Mouse (Mus musculus) limb, embryonic 14.5 days (tissue): ENCODE data around the gene Dhx29. TPM values are rescaled to one million over a fixed set of nuclear protein-coding genes. Genes with fewer than 3 reads are reported as not detected.
A peak's percentile ranks its signal among the peaks of the same experiment; 100 is the strongest.

Source experiments
- ATAC-seq: fragments of 200-750 bp; cut with Nextera tagmentation; 2 replicates; pipeline ENCODE4 v1.8.0; 2017; ENCODE audit warnings: low read depth, moderate number of reproducible peaks, moderate TSS enrichment; ENCODE audit not compliant: low FRiP score
- DNase-seq: peaks from one replicate; pipeline ENCODE4 v3.0.0-alpha.2; 2015; ENCODE audit warnings: low spot score
- H3K27ac ChIP-seq: fragments of 300-500 bp; sonication (generic); replicated peaks from 2 replicates; pipeline ENCODE4 v1.5.1; 2014; ENCODE audit warnings: low read depth, mild to moderate bottlenecking, low read length, moderate library complexity, mixed read lengths
- H3K27me3 ChIP-seq: fragments of 300-500 bp; sonication (generic); 2 replicates; pipeline ENCODE4 v1.6.1; 2014; ENCODE audit warnings: low read length, mixed read lengths; ENCODE audit not compliant: control insufficient read depth, insufficient read depth
- H3K36me3 ChIP-seq: fragments of 300-500 bp; sonication (generic); 2 replicates; pipeline ENCODE4 v1.6.1; 2014; ENCODE audit warnings: mild to moderate bottlenecking, low read length, moderate library complexity, mixed read lengths; ENCODE audit not compliant: control insufficient read depth, insufficient read depth
- H3K4me1 ChIP-seq: fragments of 300-500 bp; sonication (generic); 2 replicates; pipeline ENCODE4 v1.6.1; 2014; ENCODE audit warnings: antibody characterized with exemption, low read length, mixed read lengths; ENCODE audit not compliant: control insufficient read depth, insufficient read depth
- H3K4me2 ChIP-seq: fragments of 300-500 bp; sonication (generic); replicated peaks from 2 replicates; pipeline ENCODE4 v1.6.1; 2014; ENCODE audit warnings: low read depth, mild to moderate bottlenecking, low read length, moderate library complexity; ENCODE audit not compliant: severe bottlenecking
- H3K4me3 ChIP-seq: fragments of 300-500 bp; sonication (generic); replicated peaks from 2 replicates; pipeline ENCODE4 v1.5.1; 2014; ENCODE audit warnings: low read length
- H3K9ac ChIP-seq: fragments of 300-500 bp; sonication (generic); 2 replicates; pipeline ENCODE4 v1.6.1; 2014; ENCODE audit warnings: mild to moderate bottlenecking, low read depth, low read length, moderate library complexity; ENCODE audit not compliant: severe bottlenecking
- H3K9me3 ChIP-seq: fragments of 300-500 bp; sonication (generic); 2 replicates; pipeline ENCODE4 v1.6.1; 2016; ENCODE audit warnings: low read length; ENCODE audit not compliant: control insufficient read depth
- POLR2A ChIP-seq: fragments of 200-500 bp; IDR thresholded peaks from 2 replicates; pipeline ENCODE4 v1.8.0; 2012; ENCODE audit warnings: inconsistent platforms, mild to moderate bottlenecking, moderate library complexity, borderline replicate concordance; ENCODE audit not compliant: insufficient read depth, insufficient read length; ENCODE audit errors: extremely low read depth
- WGBS: fragments of 180-500 bp; shearing (Covaris S2); extraction: QIAGEN DNeasy Blood & Tissue Kit; methylation state at CpG from one replicate; pipeline ENCODE4 v1.1.7; 2014; 5-methylcytosine and 5-hydroxymethylcytosine counted together
- polyA plus RNA-seq, 2 experiments: library from polyadenylated mRNA; depleted of rRNA in 1 of 2; stranded (reverse) in 1 of 2; unstranded in 1 of 2; fragments of >200 nt; fragmentation: Nextera tagmentation in 1 of 2; extraction: Ambion mirVana in 1 of 2; gene quantifications; 2 replicates each; pipeline versions ENCODE4 v1.2.1 to v1.2.3; 2012 to 2014

Gene Dhx29
- polyA plus RNA-seq, 2 experiments, result 13.2 to 20.5 TPM

GRCm38 (mm10) chr13:112919141-112919865 is 8.0 kb upstream of the Dhx29 start:
- ATAC-seq (no peak), DNase-seq (no peak)
- Histone ChIP-seq H3K27me3 (no peaks in the 10 kb centered on the region), H3K4me1 (no peaks in the 10 kb centered on the region), H3K4me2 (no peak overlapping the region), H3K9me3 (no peaks in the 10 kb centered on the region), H3K36me3 (peaks cover 45% of the 10 kb centered on the region), H3K4me3 (no peak overlapping the region), H3K27ac (no peak overlapping the region), H3K9ac (no peak overlapping the region)
- 86% methylated on average over 4 of the region's 4 CpGs for WGBS
- no peak for TF ChIP-seq POLR2A

DNA sequence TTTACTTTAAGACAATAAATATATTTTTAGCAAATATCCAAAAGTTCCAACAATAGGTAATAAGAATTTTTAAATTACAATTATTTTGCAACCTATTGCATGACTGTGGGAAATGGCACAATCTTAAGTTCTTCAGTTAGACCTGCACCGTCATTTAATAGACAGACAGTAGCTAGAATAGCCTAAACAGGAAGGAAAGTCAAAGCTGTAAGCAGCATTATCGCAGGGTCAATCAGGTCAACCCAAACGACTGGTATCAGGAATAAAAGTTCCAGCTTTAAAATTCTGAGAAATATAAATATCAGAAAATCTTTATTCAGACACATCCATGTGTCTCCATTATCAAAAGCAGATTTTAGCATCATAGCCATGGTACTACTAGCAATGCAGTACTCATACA is 6.3 kb upstream of the Dhx29 start:
- WGBS, result 88% methylated on average over 3 of the region's 3 CpGs
- Histone ChIP-seq H3K27ac (no peak overlapping the region), H3K4me3 (no peak overlapping the region), H3K9ac (no peak overlapping the region), H3K36me3 (peaks cover 40% of the 10 kb centered on the region), H3K27me3 (no peaks in the 10 kb centered on the region), H3K4me1 (peaks cover 3% of the 10 kb centered on the region), H3K9me3 (no peaks in the 10 kb centered on the region), H3K4me2 (no peak overlapping the region)
- ATAC-seq (no peak), DNase-seq (no peak)
- TF ChIP-seq POLR2A, result no peak

DNA sequence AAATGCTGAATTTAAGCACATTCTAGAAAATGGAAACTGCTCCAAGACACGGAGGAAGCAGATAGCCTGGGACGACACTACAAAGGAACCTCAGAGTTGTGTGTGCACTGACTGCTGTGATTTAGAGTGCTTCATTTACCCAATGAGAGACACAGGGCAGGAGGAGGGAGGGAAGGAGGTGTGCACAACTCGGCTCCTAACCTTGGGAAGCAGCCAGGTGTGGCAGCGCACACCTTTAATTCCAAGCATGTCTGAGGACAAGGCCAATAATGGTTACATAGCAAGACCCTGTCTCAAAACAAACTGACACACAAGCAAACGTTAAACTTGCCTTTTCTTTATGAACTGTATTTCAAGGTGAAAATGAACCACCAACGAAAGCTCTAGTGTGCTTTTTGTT is 2.0 kb upstream of the Dhx29 start:
- H3K4me1 ChIP-seq, result peaks cover 14% of the 10 kb centered on the region
- no peaks in the 10 kb centered on the region for H3K27me3 ChIP-seq
- no peak for DNase-seq
- H3K4me3 ChIP-seq, result no peak overlapping the region
- H3K27ac ChIP-seq, result no peak overlapping the region
- no peak overlapping the region for H3K9ac ChIP-seq
- no peak for ATAC-seq
- no peak overlapping the region for H3K4me2 ChIP-seq
- H3K9me3 ChIP-seq, result no peaks in the 10 kb centered on the region
- peaks cover 5% of the 10 kb centered on the region for H3K36me3 ChIP-seq
- no peak for TF ChIP-seq POLR2A
- WGBS, result 78% methylated on average over 6 of the region's 6 CpGs

- H3K27me3 ChIP-seq, result no peaks in the 10 kb centered on the region
- 63% methylated on average over 4 of the region's 4 CpGs for whole genome bisulfite sequencing
- H3K4me1 ChIP-seq, result peaks cover 14% of the 10 kb centered on the region
- peak overlapping the region; percentile 80 for H3K4me3 ChIP-seq
- peak overlapping the region; percentile 78 for H3K9ac ChIP-seq
- no peak for DNase-seq
- no peaks in the 10 kb centered on the region for H3K9me3 ChIP-seq
- H3K4me2 ChIP-seq, result peak overlapping the region; percentile 68
- no peak overlapping the region for H3K27ac ChIP-seq
- TF ChIP-seq POLR2A, result no peak
- peaks cover 9% of the 10 kb centered on the region for H3K36me3 ChIP-seq
- no peak for ATAC-seq
These were observed 1.3 kb upstream of the Dhx29 start for GRCm38 (mm10) chr13:112925976-112926375.

- no peak for TF ChIP-seq POLR2A
- Histone ChIP-seq H3K36me3 (peaks cover 9% of the 10 kb centered on the region), H3K4me3 (peak overlapping the region; percentile 80), H3K4me1 (peaks cover 14% of the 10 kb centered on the region), H3K9me3 (no peaks in the 10 kb centered on the region), H3K27ac (peak overlapping the region; percentile 74), H3K4me2 (peak overlapping the region; percentile 68), H3K27me3 (no peaks in the 10 kb centered on the region), H3K9ac (peak overlapping the region; percentile 78)
- ATAC-seq (no peak), DNase-seq (no peak)
- WGBS, result 2% methylated on average over 19 of the region's 19 CpGs
These were observed 458 bp upstream of the Dhx29 start for GRCm38 (mm10) chr13:112926796-112927195.
